Mouse (Mus musculus) liver, postnatal 0 days (tissue): ENCODE results near the gene Sulf2. TPM values are rescaled to one million over a fixed set of nuclear protein-coding genes. Genes with fewer than 3 reads are reported as not detected.

Experiments
- ATAC-seq: fragments of 200-750 bp; cut with Nextera tagmentation; 2 replicates; pipeline ENCODE4 v1.8.0; 2017; ENCODE audit warnings: mild to moderate bottlenecking, moderate library complexity
- DNase-seq: peaks from one replicate; pipeline ENCODE4 v3.0.0-alpha.2; 2016
- H3K27ac ChIP-seq: fragments of 300-500 bp; sonication (generic); 2 replicates; pipeline ENCODE4 v1.5.1; 2014; ENCODE audit warnings: antibody characterized with exemption, moderate library complexity, mild to moderate bottlenecking, low read depth
- H3K27me3 ChIP-seq: fragments of 300-500 bp; sonication (generic); 2 replicates; pipeline ENCODE4 v1.6.1; 2014; ENCODE audit warnings: low read length, control low read depth, mixed read lengths; ENCODE audit not compliant: insufficient read depth
- H3K36me3 ChIP-seq: fragments of 300-500 bp; sonication (generic); replicated peaks from 2 replicates; pipeline ENCODE4 v1.6.1; 2014; ENCODE audit warnings: mild to moderate bottlenecking, control low read depth, low read length, moderate library complexity, mixed read lengths; ENCODE audit not compliant: insufficient read depth
- H3K4me1 ChIP-seq: fragments of 300-500 bp; sonication (generic); 2 replicates; pipeline ENCODE4 v1.6.1; 2014; ENCODE audit warnings: antibody characterized with exemption, mild to moderate bottlenecking, control low read depth; ENCODE audit not compliant: insufficient read depth
- H3K4me2 ChIP-seq: fragments of 300-500 bp; sonication (generic); 2 replicates; pipeline ENCODE4 v1.6.1; 2014; ENCODE audit warnings: low read depth, mild to moderate bottlenecking, low read length, moderate library complexity, mixed read lengths
- H3K4me3 ChIP-seq: fragments of 300-500 bp; sonication (generic); 2 replicates; pipeline ENCODE4 v1.5.1; 2014; ENCODE audit warnings: low read depth, low read length
- H3K9ac ChIP-seq: fragments of 300-500 bp; sonication (generic); replicated peaks from 2 replicates; pipeline ENCODE4 v1.6.1; 2014; ENCODE audit warnings: mild to moderate bottlenecking, moderate library complexity
- H3K9me3 ChIP-seq: fragments of 300-500 bp; sonication (generic); 2 replicates; pipeline ENCODE4 v1.6.1; 2016; ENCODE audit warnings: mild to moderate bottlenecking, control low read depth, low read length, mixed read lengths
- CTCF ChIP-seq: sonication (generic); IDR thresholded peaks from 2 replicates; pipeline ENCODE4 v1.5.1; 2016; ENCODE audit warnings: antibody characterized with exemption, low read depth
- EP300 ChIP-seq: IDR thresholded peaks from 2 replicates; pipeline ENCODE4 v1.6.1; 2016; ENCODE audit warnings: antibody characterized with exemption, low read depth, mild to moderate bottlenecking
- WGBS: fragments of 180-500 bp; shearing (Covaris S2); extraction: QIAGEN DNeasy Blood & Tissue Kit; methylation state at CpG from one replicate; pipeline ENCODE4 v1.1.7; 2014; ENCODE audit not compliant: insufficient replicate concordance; 5-methylcytosine and 5-hydroxymethylcytosine counted together
- polyA plus RNA-seq: library from polyadenylated mRNA; unstranded; fragments of >200 nt; fragmentation: Nextera tagmentation; extraction: Ambion mirVana; gene quantifications from 2 replicates; pipeline ENCODE4 v1.2.1, GENCODE M21; 2015

The Sulf2 gene
- polyA plus RNA-seq, 1 experiment from 2014 or later, result 1.8 TPM

- Histone ChIP-seq H3K4me1 (peaks cover 16% of the 10 kb centered on the region), H3K9me3 (no peaks in the 10 kb centered on the region), H3K4me3 (no peak overlapping the region), H3K36me3 (peaks cover 31% of the 10 kb centered on the region), H3K27me3 (no peaks in the 10 kb centered on the region), H3K27ac (peak overlapping the region; percentile 49; the same call in 1 of the 2 replicates), H3K4me2 (no peak overlapping the region), H3K9ac (0 out of 2 replicates have a peak overlapping the region, but pooled peaks have one; percentile 18)
- ATAC-seq, result peak; percentile 58
- no peak for DNase-seq
- WGBS, result 34% methylated on average over 10 of the region's 10 CpGs
- peak; percentile 78 for TF ChIP-seq CTCF
- TF ChIP-seq EP300, result no peak
Observed at GRCm38 (mm10) chr2:166045549-166046501, 109.6 kb downstream of the Sulf2 start.

GRCm38 (mm10) chr2:166045006-166045405 is 110.5 kb downstream of the Sulf2 start:
- Histone ChIP-seq H3K9ac (no peak overlapping the region; the same call in 1 of the 2 replicates), H3K27me3 (no peaks in the 10 kb centered on the region), H3K4me3 (no peak overlapping the region), H3K4me2 (no peak overlapping the region), H3K9me3 (no peaks in the 10 kb centered on the region), H3K4me1 (peaks cover 16% of the 10 kb centered on the region), H3K36me3 (peaks cover 23% of the 10 kb centered on the region), H3K27ac (0 out of 2 replicates have a peak overlapping the region, but pooled peaks have one; percentile 49)
- ATAC-seq, result no peak
- no peak for TF ChIP-seq CTCF
- TF ChIP-seq EP300, result no peak
- DNase-seq, result no peak
- WGBS, result 23% methylated on average over 2 of the region's 2 CpGs

- DNase-seq (no peak), ATAC-seq (no peak)
- Histone ChIP-seq H3K4me3 (no peak overlapping the region), H3K4me2 (no peak overlapping the region), H3K4me1 (peaks cover 16% of the 10 kb centered on the region), H3K27ac (no peak overlapping the region), H3K9ac (no peak overlapping the region), H3K27me3 (no peaks in the 10 kb centered on the region), H3K9me3 (no peaks in the 10 kb centered on the region), H3K36me3 (peaks cover 2% of the 10 kb centered on the region; the same call in 1 of the 2 replicates)
- TF ChIP-seq EP300, result no peak
- no peak for TF ChIP-seq CTCF
- WGBS, result 60% methylated on average over 1 of the region's 1 CpGs
Observed at GRCm38 (mm10) chr2:166042542-166042941, 112.9 kb downstream of the Sulf2 start.

- Histone ChIP-seq H3K4me1 (peaks cover 14% of the 10 kb centered on the region), H3K36me3 (peaks cover 3% of the 10 kb centered on the region; the same call in 1 of the 2 replicates), H3K4me3 (no peak overlapping the region), H3K27me3 (no peaks in the 10 kb centered on the region), H3K4me2 (no peak overlapping the region), H3K9me3 (no peaks in the 10 kb centered on the region), H3K9ac (no peak overlapping the region), H3K27ac (no peak overlapping the region)
- ATAC-seq (no peak), DNase-seq (no peak)
- WGBS, result 78% methylated on average over 4 of the region's 4 CpGs
- TF ChIP-seq CTCF, result no peak
- TF ChIP-seq EP300, result no peak
Observed at GRCm38 (mm10) chr2:166039681-166040080, 115.8 kb downstream of the Sulf2 start.

GRCm38 (mm10) chr2:166035725-166036124 is 119.7 kb downstream of the Sulf2 start:
- Histone ChIP-seq H3K4me3 (no peak overlapping the region), H3K4me2 (peak overlapping the region; percentile 51), H3K9me3 (no peaks in the 10 kb centered on the region), H3K27me3 (no peaks in the 10 kb centered on the region), H3K36me3 (peaks cover 3% of the 10 kb centered on the region; the same call in 1 of the 2 replicates), H3K9ac (no peak overlapping the region), H3K4me1 (peaks cover 21% of the 10 kb centered on the region), H3K27ac (peak overlapping the region; percentile 84)
- WGBS, result 45% methylated on average over 3 of the region's 3 CpGs
- DNase-seq (peak; percentile 76), ATAC-seq (peak; percentile 40)
- TF ChIP-seq CTCF (peak; percentile 80), EP300 (no peak)

GRCm38 (mm10) chr2:166034967-166035490 is 120.4 kb downstream of the Sulf2 start:
- WGBS, result 46% methylated on average over 3 of the region's 3 CpGs
- DNase-seq (no peak), ATAC-seq (no peak)
- Histone ChIP-seq H3K4me2 (peak overlapping the region; percentile 51; the same call in 1 of the 2 replicates), H3K4me3 (no peak overlapping the region), H3K9ac (no peak overlapping the region), H3K27me3 (no peaks in the 10 kb centered on the region), H3K9me3 (no peaks in the 10 kb centered on the region), H3K36me3 (peaks cover 3% of the 10 kb centered on the region; the same call in 1 of the 2 replicates), H3K4me1 (peaks cover 21% of the 10 kb centered on the region), H3K27ac (peak overlapping the region; percentile 84)
- TF ChIP-seq EP300 (no peak), CTCF (no peak)
